Mouse (Mus musculus): ENCODE measurements at regions not wholly inside any gene's neighbourhood (a gene's known extent, or its start where the extent isn't known, plus 50 kb on each side); places are given as distances from the start of the nearest gene placed in this dataset.

DNA sequence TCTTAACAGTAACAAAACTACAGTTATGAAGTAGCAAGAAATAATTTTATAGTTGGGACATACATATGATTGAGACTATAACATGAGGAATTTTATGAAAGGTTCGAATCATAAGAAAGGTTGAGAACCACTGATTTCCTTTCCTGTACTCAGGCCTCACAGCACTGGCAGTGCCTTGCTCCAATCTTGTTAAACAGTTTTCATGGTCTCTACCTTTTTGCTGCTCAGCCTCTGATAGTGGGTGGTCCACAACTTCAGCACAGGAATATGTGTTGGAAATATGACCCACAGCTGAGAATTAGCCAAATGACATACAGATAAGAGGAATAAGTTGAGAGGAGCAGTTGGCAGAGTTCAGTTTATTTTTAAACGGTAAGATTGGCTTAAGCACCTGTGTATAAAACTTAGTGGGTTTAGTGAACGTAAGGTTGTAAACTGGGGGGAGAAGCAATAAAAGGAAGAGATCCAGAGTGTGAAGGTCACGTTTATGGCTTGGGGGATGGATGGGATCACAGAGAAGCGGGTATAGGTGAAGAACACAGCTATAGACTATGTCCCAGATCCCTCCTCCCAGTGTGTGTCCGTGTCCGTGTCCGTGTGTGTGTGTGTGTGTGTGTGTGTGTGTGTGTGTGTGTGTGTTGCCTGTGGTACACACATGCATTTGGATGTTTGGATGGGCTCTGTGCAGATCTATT, 596.3 kb upstream of the Pkn2 start:
- TF ChIP-seq CTCF (conservative IDR thresholded peaks at IDR 0.05; ENCODE audit: low read length) (no peak), POU5F1 (IDR thresholded peaks at IDR 0.05; ENCODE audit: borderline replicate concordance, low read length) (no peak), NANOG (IDR thresholded peaks at IDR 0.05; ENCODE audit: borderline replicate concordance, low read length) (no peak)
